Mouse (Mus musculus) hindbrain, embryonic 14.5 days (tissue): ENCODE measurements around the gene Phgr1. TPM values are rescaled to one million over a fixed set of nuclear protein-coding genes. Genes with fewer than 3 reads are reported as not detected.

Experiments used
- ATAC-seq: fragments of 200-750 bp; cut with Nextera tagmentation; 2 replicates; pipeline ENCODE4 v1.8.0; 2017; ENCODE audit warnings: moderate number of reproducible peaks, mild to moderate bottlenecking, moderate TSS enrichment, moderate library complexity; ENCODE audit not compliant: low FRiP score
- DNase-seq: peaks from one replicate; pipeline ENCODE4 v3.0.0-alpha.2; 2015; ENCODE audit warnings: low spot score
- H3K27ac ChIP-seq: fragments of 300-500 bp; sonication (generic); 2 replicates; pipeline ENCODE4 v1.5.1; 2014; ENCODE audit warnings: mild to moderate bottlenecking, moderate library complexity
- H3K27me3 ChIP-seq: fragments of 300-500 bp; sonication (generic); 2 replicates; pipeline ENCODE4 v1.6.1; 2014; ENCODE audit warnings: mild to moderate bottlenecking, low read length, mixed read lengths; ENCODE audit not compliant: control insufficient read depth, insufficient read depth
- H3K36me3 ChIP-seq: fragments of 300-500 bp; sonication (generic); replicated peaks from 2 replicates; pipeline ENCODE4 v1.6.1; 2014; ENCODE audit not compliant: control insufficient read depth, insufficient read depth
- H3K4me1 ChIP-seq: fragments of 300-500 bp; sonication (generic); replicated peaks from 2 replicates; pipeline ENCODE4 v1.6.1; 2014; ENCODE audit warnings: antibody characterized with exemption, low read length, mixed read lengths; ENCODE audit not compliant: control insufficient read depth, insufficient read depth
- H3K4me2 ChIP-seq: fragments of 300-500 bp; sonication (generic); replicated peaks from 2 replicates; pipeline ENCODE4 v1.6.1; 2014; ENCODE audit warnings: mild to moderate bottlenecking, moderate library complexity
- H3K4me3 ChIP-seq: fragments of 300-500 bp; sonication (generic); replicated peaks from 2 replicates; pipeline ENCODE4 v1.5.1; 2014; ENCODE audit warnings: mild to moderate bottlenecking, low read length
- H3K9ac ChIP-seq: fragments of 300-500 bp; sonication (generic); 2 replicates; pipeline ENCODE4 v1.6.1; 2014
- H3K9me3 ChIP-seq: fragments of 300-500 bp; sonication (generic); 2 replicates; pipeline ENCODE4 v1.6.1; 2016; ENCODE audit warnings: low read length; ENCODE audit not compliant: control insufficient read depth
- WGBS: fragments of 180-500 bp; shearing (Covaris S2); extraction: QIAGEN DNeasy Blood & Tissue Kit; methylation state at CpG from one replicate; pipeline ENCODE4 v1.1.7; 2014; 5-methylcytosine and 5-hydroxymethylcytosine counted together
- polyA plus RNA-seq: library from polyadenylated mRNA; unstranded; fragments of >200 nt; fragmentation: Nextera tagmentation; extraction: Ambion mirVana; gene quantifications from 2 replicates; pipeline ENCODE4 v1.2.1, GENCODE M21; 2014

Phgr1 gene
- polyA plus RNA-seq, 1 experiment from 2014 or later: not detected

GRCm38 (mm10) chr2:118824396-118824795 lies 51.8 kb downstream of the Phgr1 start:
- ATAC-seq: no peak
- Histone ChIP-seq H3K4me3 (no peak overlapping the region), H3K27ac (no peak overlapping the region), H3K9ac (no peak overlapping the region), H3K9me3 (no peaks in the 10 kb centered on the region), H3K4me2 (no peak overlapping the region), H3K27me3 (no peaks in the 10 kb centered on the region), H3K36me3 (no peaks in the 10 kb centered on the region), H3K4me1 (no peaks in the 10 kb centered on the region)
- no peak for DNase-seq
- WGBS: 97% methylated on average over 4 of the region's 4 CpGs

Other genes starting within 250 kb of the Phgr1 start
- 3.3 and 3.8 TPM in 2 replicates for gene Bmf, start 223.1 kb upstream of the Phgr1 start, polyA plus RNA-seq
- 11.8 and 15.6 TPM in 2 replicates for gene Bub1b, start 174.6 kb upstream of the Phgr1 start, polyA plus RNA-seq
- gene Pak6, start 109.5 kb upstream of the Phgr1 start, polyA plus RNA-seq: 39.9 and 41.7 TPM in 2 replicates
- gene Ankrd63, start 68.8 kb upstream of the Phgr1 start, polyA plus RNA-seq: not detected in 2 replicates
- gene Plcb2, start 44.3 kb upstream of the Phgr1 start, polyA plus RNA-seq: 0.54 and 0.69 TPM in 2 replicates
- gene Inafm2, start 27.0 kb upstream of the Phgr1 start, polyA plus RNA-seq: 29.5 and 30.6 TPM in 2 replicates
- gene Ccdc9b, start 10.1 kb upstream of the Phgr1 start, polyA plus RNA-seq: 0.48 and 0.87 TPM in 2 replicates
- 65.8 and 79.2 TPM in 2 replicates for gene Disp2, start 7.0 kb downstream of the Phgr1 start, polyA plus RNA-seq
- gene Knstrn, start 41.2 kb downstream of the Phgr1 start, polyA plus RNA-seq: 16.1 and 25.1 TPM in 2 replicates
- gene Ivd, start 89.2 kb downstream of the Phgr1 start, polyA plus RNA-seq: 36.4 and 38.1 TPM in 2 replicates
- gene Bahd1, start 127.6 kb downstream of the Phgr1 start, polyA plus RNA-seq: 2.0 and 2.7 TPM in 2 replicates
- gene Chst14, start 153.7 kb downstream of the Phgr1 start, polyA plus RNA-seq: 7.7 and 8.7 TPM in 2 replicates